Mouse (Mus musculus) ES-E14 (cell line): ENCODE results near the gene Zscan18. TPM values are rescaled to one million over a fixed set of nuclear protein-coding genes. Genes with fewer than 3 reads are reported as not detected.

Experiments
- DNase-seq: peaks from one replicate; pipeline ENCODE4 v3.0.0-alpha.2; 2013; ENCODE audit warnings: low read depth, low spot score
- H3K27ac ChIP-seq: 2 replicates; pipeline ENCODE4 v1.5.1; 2012; ENCODE audit warnings: low read depth, mild to moderate bottlenecking, low read length, moderate library complexity, mixed read lengths; ENCODE audit not compliant: poor library complexity, insufficient read depth, severe bottlenecking
- H3K36me3 ChIP-seq: 2 replicates; pipeline ENCODE4 v1.6.1; 2012; ENCODE audit warnings: mild to moderate bottlenecking, low read length, moderate library complexity, mixed read lengths; ENCODE audit not compliant: control insufficient read depth, poor library complexity, insufficient read depth, severe bottlenecking
- H3K4me1 ChIP-seq, 2 experiments: fragments of 150-350 bp in 1 of 2; sonication (generic) in 1 of 2; 2 replicates each; pipeline ENCODE4 v1.6.1; 2012; ENCODE audit warnings: low read length in 2 of 2, mild to moderate bottlenecking in 1 of 2, mixed read lengths in 1 of 2; ENCODE audit not compliant: control insufficient read depth in 2 of 2, insufficient read depth in 2 of 2, poor library complexity in 1 of 2
- H3K4me3 ChIP-seq, 2 experiments: fragments of 150-350 bp in 1 of 2; sonication (generic) in 1 of 2; 2 replicates each; pipeline ENCODE4 v1.5.1; 2012; ENCODE audit warnings: low read length in 2 of 2, low read depth in 1 of 2, mild to moderate bottlenecking in 1 of 2, mixed read lengths in 1 of 2; ENCODE audit not compliant: insufficient read depth in 1 of 2, poor library complexity in 1 of 2, severe bottlenecking in 1 of 2
- H3K9ac ChIP-seq: 2 replicates; pipeline ENCODE4 v1.6.1; 2012; ENCODE audit warnings: low read depth, mild to moderate bottlenecking, low read length, mixed read lengths; ENCODE audit not compliant: poor library complexity, insufficient read depth, severe bottlenecking
- H3K9me3 ChIP-seq: fragments of 150-350 bp; sonication (generic); 2 replicates; pipeline ENCODE4 v1.6.1; 2012; ENCODE audit warnings: low read depth, mild to moderate bottlenecking, low read length; ENCODE audit not compliant: control insufficient read depth, insufficient read depth
- CHD2 ChIP-seq: IDR thresholded peaks from 2 replicates; pipeline ENCODE4 v1.6.1; 2014; ENCODE audit warnings: mild to moderate bottlenecking, low read depth, low read length, inconsistent platforms
- HCFC1 ChIP-seq: IDR thresholded peaks from 2 replicates; pipeline ENCODE4 v1.6.1; 2012; ENCODE audit warnings: low read length, inconsistent platforms, borderline replicate concordance; ENCODE audit not compliant: insufficient read depth
- MAFK ChIP-seq: IDR thresholded peaks from 2 replicates; pipeline ENCODE4 v1.6.1; 2014; ENCODE audit warnings: mild to moderate bottlenecking, low read depth, low read length, inconsistent platforms; ENCODE audit not compliant: insufficient read depth
- ZC3H11A ChIP-seq: IDR thresholded peaks from 2 replicates; pipeline ENCODE4 v1.6.1; 2012; ENCODE audit warnings: low read depth, mild to moderate bottlenecking, inconsistent platforms, low read length, borderline replicate concordance
- ZNF384 ChIP-seq: IDR thresholded peaks from 2 replicates; pipeline ENCODE4 v1.6.1; 2012; ENCODE audit warnings: low read depth, low read length, inconsistent platforms
- in situ Hi-C, 2 experiments: fragments of 600-800 bp; cut with MboI; formaldehyde crosslinking; loops; one replicate each; pipeline ENCODE4 v1.15.1; 2025; ENCODE audit warnings: low sequenced_read_pairs in 2 of 2, inconsistent platforms in 1 of 2; ENCODE audit not compliant: unreplicated experiment in 2 of 2
- total RNA-seq: library from RNA; depleted of rRNA; stranded (reverse); fragments of 300-350 nt; gene quantifications from 2 replicates; pipeline ENCODE4 v1.2.3, GENCODE M21; 2012

Zscan18 gene
- total RNA-seq, 1 experiment: 13.3 TPM

GRCm38 (mm10) chr7:12779782-12780150 is 23.7 kb downstream of the Zscan18 start:
- Histone ChIP-seq H3K36me3 (peaks cover 5% of the 10 kb centered on the region; the same call in 1 of the 2 replicates), H3K4me1 (peaks cover 0 to 7% of the 10 kb centered on the region in 2 experiments; a peak in 1 of 4 replicates), H3K27ac (no peak overlapping the region), H3K9me3 (no peaks in the 10 kb centered on the region), H3K4me3 (peak overlapping the region; percentile 80 to 81), H3K9ac (peak overlapping the region; percentile 85)
- in situ Hi-C loops: no loop called here
- no peak for DNase-seq
- TF ChIP-seq CHD2 (no peak), ZNF384 (no peak), HCFC1 (no peak), ZC3H11A (no peak), MAFK (no peak)

GRCm38 (mm10) chr7:12779141-12779540 is 24.3 kb downstream of the Zscan18 start:
- H3K4me3 ChIP-seq: no peak overlapping the region
- DNase-seq: no peak
- in situ Hi-C loops: no loop called here

GRCm38 (mm10) chr7:12774606-12775005 is 28.8 kb downstream of the Zscan18 start:
- Histone ChIP-seq H3K4me3 (no peak overlapping the region), H3K27ac (no peak overlapping the region), H3K9me3 (no peaks in the 10 kb centered on the region; the same call in 1 of the 2 replicates), H3K9ac (no peak overlapping the region), H3K36me3 (peaks cover 20% of the 10 kb centered on the region), H3K4me1 (no peaks in the 10 kb centered on the region)
- no peak for DNase-seq
- in situ Hi-C loops: no loop called here
- TF ChIP-seq ZC3H11A: no peak
- TF ChIP-seq MAFK: no peak
- TF ChIP-seq ZNF384: no peak
- no peak for TF ChIP-seq CHD2
- no peak for TF ChIP-seq HCFC1

More at GRCm38 (mm10) chr7:12779141-12779540, 24.3 kb downstream of the Zscan18 start:
- H3K9ac ChIP-seq: no peak overlapping the region
- H3K36me3 ChIP-seq: peaks cover 11% of the 10 kb centered on the region
- peaks cover 0 to 7% of the 10 kb centered on the region in 2 experiments; a peak in 1 of 4 replicates for H3K4me1 ChIP-seq
- no peaks in the 10 kb centered on the region; the same call in 1 of the 2 replicates for H3K9me3 ChIP-seq
- no peak for TF ChIP-seq ZNF384
- TF ChIP-seq CHD2: no peak
- no peak for TF ChIP-seq ZC3H11A
- TF ChIP-seq HCFC1: no peak
- no peak for TF ChIP-seq MAFK
- no peak overlapping the region for H3K27ac ChIP-seq

DNA sequence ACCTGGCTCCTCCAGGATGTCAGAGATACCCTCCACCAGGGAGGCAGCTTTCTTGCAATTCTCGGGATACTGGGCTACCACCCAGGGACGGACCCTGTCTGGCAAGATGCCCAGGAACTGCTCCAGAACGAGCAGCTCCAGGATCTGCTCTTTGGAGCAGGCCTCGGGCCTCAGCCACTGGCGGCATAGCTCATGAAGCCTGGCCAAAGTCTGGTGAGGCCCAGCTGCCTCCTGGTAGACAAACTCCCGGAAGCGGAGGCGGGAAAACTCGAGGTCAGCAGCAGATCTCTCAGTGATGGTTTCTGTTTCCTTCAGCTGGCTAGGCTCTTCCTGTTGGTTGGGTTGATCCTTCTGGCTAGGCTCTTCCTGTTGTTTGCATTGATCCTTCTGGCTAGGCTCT is 29.3 kb downstream of the Zscan18 start:
- no peak for DNase-seq
- H3K4me1 ChIP-seq: no peaks in the 10 kb centered on the region
- no peak overlapping the region for H3K27ac ChIP-seq
- H3K9me3 ChIP-seq: no peaks in the 10 kb centered on the region; the same call in 1 of the 2 replicates
- peaks cover 25% of the 10 kb centered on the region for H3K36me3 ChIP-seq
- TF ChIP-seq MAFK (no peak), ZC3H11A (no peak), CHD2 (no peak), ZNF384 (no peak), HCFC1 (no peak)
- H3K4me3 ChIP-seq: no peak overlapping the region
- in situ Hi-C loops: no loop called here
- H3K9ac ChIP-seq: no peak overlapping the region
